Mouse (Mus musculus) spleen, adult 12 weeks (tissue): ENCODE measurements around the gene Fig4.
A peak's percentile ranks its signal among the peaks of the same experiment; 100 is the strongest.

Experiments used
- DNase-seq: peaks from one replicate; pipeline ENCODE4 v3.0.0; 2022; ENCODE audit warnings: low spot score

Gene Fig4

DNA sequence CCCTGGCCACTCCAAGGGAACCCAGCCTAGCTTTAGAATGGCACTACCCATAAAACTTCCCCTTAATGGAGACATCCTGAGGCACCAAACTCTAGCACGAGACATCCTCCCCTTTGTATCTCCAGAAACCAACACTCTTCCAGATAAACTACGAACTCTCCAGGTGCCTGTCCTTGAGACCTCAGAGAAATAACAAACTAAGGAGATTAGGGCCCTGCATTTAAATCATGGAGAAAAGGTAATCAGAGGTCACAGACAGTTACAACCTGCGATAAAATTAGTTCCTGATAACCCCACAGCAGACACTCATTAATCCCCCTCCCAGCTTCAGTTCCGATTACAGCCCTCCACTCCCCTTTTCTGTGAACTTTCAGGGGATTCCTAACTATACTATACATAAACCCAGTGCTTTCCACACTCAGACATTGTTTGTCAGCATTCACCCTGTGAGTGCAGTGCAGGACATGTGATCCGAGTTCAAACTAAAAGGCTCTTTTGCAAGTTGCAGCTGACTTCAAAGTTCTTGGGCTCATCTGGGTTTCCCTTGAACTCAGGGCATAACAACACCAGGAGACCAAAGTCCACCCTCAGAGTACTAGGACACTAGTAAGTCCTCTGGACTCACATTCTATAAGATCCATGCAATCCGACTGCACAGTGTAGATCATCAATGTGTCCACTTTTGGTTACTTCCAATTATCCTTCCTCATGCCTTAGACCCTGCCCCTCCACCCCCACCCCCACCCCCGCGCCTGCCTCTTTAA, 42.6 kb downstream of the Fig4 start:
- no peak for DNase-seq

DNA sequence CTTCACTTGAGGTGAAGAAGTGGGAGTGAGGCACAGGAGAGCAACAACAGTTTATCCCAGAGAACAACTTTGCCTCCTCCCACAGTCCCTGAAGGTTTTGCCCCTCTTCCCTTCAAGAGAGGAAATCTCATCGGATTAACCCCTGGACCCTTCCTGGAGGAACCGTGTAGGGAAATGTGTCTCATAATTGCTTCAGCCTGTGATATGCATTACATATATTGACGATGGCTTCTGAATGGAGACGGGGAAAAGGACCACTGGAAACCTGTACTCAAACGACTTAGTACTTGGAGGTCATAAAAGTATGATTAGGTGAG, 52.4 kb downstream of the Fig4 start:
- no peak for DNase-seq

DNA sequence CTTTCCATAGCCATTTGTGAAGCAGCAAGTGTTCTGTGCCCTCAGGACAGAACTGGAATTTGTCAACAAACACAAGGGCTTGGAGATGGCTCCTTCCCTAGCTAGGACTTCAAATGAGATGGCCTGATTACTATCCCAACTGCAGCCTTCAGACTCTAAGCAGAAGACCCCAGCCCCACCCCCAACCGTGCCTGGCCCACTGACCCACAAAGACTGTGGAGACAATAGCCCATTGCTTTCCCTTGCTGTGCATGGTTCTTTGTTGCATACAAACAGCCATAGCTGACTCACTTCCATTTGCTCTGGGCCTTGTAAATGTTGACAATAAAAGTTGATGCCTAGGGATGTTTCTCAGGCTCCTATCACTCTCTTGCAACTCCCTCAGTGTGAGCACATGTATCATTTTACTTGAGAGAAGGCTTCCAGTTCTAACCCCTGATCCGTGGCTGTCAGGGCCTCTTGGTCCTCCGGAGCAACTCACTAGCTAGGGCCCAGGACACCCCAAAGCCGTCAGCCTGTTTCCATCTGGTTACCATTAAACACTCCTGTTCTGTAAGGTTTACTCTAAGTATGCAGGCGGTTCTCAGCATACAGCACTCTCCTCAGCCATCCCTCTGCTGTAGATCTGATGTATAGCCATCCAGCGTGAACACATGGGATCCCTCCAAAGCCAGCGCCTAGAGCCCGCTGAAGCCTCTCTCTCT, 52.9 kb downstream of the Fig4 start:
- no peak for DNase-seq

GRCm38 (mm10) chr10:41249006-41249659, 53.9 kb downstream of the Fig4 start:
- no peak for DNase-seq

DNA sequence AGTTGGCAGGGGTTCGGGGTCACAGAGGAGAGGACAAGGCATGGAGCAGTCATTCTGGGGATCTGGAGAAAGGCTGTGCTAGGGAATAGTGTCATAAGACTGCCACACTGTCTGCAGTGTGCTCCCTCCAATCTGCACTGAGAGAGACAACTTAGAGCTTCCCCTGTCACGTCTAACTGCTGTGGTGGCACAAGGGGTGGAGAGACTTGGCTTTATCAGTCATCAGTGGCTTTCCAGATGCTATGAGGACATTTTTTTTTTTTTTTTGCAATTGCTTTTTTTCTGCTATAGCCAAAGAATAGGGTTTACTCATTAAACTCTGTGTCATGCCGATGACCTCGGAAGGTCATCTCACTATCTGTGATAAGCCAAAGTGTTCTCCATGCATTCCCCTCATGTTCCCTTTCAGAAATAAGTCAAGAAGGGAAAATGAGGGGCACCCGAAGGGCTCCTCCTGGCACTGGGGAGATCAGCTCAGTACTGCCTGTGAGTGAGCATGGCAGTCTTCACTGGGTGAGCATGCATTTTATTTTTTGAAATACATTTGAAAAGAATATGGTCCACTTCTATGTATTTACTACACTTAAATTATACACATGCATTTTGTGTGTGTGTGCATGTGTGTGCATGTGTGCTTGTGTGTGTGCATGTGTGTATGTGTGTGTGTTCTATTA, 55.1 kb downstream of the Fig4 start:
- DNase-seq: no peak

DNA sequence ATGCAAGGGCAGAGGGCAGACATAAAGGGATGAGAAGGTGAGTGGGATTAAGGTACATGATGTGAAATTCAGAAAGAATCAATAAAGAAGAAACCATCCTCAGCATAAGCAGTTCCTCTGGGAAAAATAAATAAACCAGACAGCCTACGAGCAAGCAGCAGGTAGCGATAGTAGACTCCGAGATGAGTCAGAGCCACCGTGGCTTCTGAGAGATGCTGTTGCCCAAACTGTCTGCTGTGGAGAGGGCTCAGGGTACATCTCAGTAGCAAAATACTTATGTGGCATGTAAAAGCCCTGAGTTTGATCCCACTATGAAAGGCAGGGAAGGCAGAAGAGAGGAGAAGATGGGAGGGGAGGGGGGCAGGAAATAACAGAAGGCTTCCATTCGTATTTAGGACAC, 56.9 kb downstream of the Fig4 start:
- no peak for DNase-seq

DNA sequence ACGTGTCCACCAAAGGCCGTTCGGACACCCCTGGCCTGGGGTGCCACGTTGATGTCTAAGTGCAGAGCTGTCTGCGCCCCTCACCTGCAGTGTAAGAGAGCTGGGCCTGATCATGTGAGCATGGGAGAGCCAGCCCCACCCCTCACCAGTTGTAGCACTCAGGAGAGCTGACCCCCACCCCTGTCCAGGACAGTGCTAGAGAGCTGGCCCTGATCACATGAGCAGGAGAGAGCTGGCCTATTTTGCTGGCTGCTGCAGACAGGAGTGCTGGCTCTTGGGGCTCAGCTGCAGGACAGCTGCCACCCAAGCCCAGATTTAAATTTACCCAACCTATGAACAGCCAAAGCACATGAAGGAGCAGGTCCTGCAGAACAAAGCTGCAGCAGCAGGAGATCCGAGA, 57.6 kb downstream of the Fig4 start:
- DNase-seq: no peak

DNA sequence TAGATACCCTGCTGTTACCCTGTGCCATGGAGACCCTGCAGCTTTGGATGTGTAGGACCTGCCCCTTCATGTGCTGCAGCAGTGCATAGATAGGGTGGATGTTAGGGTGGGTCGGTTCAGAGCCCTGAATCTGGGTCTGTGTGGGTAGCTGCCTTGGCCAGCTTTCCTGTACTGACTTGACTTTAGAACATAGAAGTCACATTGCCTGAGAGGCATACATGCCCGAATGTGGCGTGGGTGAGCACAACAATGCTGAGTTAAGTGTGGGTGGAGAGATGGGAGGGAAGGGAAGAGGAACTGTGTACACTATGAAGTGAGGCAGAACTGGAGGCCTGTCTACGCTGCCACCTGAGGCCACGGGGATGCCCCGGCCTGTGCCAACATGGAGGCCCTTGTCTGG, 58.0 kb downstream of the Fig4 start:
- DNase-seq: no peak

DNA sequence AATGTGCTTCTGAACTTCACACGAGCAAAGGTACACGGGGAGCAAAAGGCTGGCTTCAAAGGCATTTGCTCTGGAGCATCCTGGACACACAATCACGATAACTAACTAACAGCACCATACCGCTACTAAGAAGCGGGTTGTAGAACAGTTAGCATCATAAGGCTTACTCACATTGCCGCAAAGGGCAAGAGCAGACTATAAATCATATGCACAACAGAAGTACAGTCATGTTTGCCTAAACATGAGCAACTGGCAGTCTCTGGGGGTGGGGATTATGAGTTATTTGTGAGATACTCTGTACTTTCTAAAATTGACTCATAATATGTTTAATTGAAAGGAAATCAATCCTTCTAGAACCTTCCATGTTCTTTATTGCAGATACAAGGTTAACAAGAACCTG, 59.1 kb downstream of the Fig4 start:
- DNase-seq: no peak

DNA sequence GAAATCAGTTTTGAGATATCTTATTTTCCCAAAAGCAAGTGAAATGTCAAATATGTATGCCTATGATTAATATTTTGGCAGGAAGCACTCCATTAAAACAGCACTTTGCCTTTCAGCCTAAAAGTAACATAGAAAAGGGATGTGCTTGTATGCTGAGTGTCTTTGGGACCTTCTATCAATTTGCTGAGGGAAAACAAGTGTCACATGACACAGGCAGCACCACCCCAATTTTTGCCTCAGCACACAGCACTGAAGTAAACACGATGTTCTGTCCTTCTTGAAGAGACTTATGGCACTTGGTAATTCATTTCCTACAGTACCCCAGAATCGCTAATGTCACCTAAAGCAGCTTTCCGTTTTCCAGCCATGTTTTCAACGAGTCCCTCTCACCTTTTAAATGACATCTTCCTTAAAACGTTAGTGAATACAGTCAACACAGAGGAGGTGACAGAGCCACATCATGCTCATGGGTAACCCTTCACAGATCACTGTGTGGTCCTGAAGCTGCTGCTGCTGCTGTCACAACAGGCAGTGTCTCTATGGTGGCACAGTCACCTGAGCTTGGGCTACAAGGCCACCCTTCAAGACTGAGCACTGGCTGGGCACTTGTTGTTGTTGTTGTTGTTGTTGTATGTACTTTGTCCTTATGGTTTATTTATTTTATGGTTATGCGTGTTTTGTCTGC, 61.4 kb downstream of the Fig4 start:
- DNase-seq: no peak

DNA sequence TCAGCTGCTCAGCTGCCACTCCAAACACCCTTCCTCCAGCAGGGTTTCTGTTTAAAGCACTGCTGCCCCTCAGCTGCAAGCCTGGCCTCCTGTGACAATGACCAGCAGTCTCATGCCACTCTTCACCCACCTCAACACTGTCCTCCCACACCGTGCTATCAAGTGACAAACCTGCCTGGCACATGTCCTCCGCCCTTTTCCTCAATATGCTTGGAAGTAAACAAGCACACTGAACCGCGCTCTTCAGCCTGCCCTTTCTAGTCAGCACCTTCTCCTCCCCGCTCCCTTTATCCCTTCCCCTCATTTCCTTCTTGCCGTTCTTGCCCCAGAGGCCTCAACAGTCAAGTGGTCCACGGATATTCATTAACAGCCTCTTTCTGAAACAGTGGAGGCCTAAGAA, 62.0 kb downstream of the Fig4 start:
- peak; percentile 15 for DNase-seq

- DNase-seq: no peak
Measured at GRCm38 (mm10) chr10:41236020-41236419, 67.0 kb downstream of the Fig4 start.

DNA sequence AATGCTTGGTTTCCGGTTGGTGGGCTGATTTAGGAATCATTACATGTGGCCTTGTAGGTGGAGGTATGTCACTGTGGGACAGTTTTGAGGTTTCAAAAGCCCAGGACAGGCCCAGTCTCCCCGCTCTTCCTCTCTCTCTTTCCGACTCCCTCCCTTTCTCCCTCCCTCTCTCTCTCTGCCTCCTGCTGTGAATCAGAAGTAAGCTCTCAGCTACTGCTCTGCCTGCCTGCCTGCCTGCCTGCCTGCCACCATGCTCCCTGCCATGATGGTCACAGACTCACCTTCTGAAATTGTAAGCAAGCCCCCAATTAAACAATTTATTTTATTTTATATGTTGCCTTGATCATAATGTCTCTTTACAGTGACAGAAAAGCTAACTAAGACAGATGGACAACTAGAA, 67.5 kb downstream of the Fig4 start:
- no peak for DNase-seq

- no peak for DNase-seq
Measured at GRCm38 (mm10) chr10:41235159-41235558, 67.9 kb downstream of the Fig4 start.

- DNase-seq: no peak
Measured at GRCm38 (mm10) chr10:41234552-41234951, 68.5 kb downstream of the Fig4 start.

DNA sequence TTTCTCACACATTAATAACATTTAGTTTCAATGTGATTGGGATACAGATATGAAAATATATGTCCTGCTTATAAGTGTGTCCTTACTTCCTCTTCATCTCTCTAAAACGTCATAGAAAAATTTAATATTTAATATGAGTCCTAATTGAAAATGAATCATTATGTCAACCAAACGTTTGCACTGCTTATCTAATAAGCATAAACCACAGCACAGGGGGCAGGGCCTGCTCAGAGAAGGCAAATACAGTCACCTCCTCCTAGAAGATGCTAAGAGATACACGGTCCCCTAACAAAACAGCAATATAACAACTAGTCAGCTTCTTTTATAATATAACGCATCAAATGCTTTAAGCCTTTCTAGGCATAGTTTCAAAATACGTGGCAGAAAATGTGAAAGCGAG, 69.9 kb downstream of the Fig4 start:
- no peak for DNase-seq

DNA sequence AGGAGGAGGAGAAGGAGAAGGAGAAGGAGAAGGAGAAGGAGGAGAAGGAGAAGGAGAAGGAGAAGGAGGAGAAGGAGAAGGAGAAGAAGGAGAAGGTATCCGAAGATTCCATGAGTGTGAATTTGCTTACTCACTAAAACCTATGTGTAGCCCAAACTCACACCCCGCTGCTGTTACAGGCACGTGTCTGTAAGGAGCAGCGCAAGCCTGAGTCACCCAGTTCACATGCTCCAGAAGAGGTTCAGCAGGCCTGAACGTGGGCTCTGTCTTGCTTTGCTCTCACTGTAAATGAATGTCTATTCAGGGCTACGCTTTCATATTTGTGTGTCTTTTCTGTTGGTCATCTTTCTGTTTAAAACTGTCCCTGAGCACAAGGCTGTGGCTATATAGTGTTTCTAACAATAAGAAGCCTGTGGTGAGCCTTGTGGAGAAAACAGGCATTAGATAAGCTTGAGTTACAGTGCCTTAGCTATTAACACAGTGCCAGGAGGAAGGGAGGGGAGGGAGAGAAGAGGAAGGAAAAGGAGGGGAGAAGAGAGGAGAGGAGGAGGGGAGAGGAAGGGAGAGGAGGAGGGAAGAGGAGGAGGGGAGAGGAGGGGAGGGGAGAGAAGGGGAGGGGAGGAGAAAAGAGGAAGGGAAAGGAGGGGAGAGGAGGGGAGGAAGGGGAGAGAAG, 71.8 kb downstream of the Fig4 start:
- DNase-seq: no peak

- no peak for DNase-seq
Measured at GRCm38 (mm10) chr10:41227626-41228025, 75.4 kb downstream of the Fig4 start.

DNA sequence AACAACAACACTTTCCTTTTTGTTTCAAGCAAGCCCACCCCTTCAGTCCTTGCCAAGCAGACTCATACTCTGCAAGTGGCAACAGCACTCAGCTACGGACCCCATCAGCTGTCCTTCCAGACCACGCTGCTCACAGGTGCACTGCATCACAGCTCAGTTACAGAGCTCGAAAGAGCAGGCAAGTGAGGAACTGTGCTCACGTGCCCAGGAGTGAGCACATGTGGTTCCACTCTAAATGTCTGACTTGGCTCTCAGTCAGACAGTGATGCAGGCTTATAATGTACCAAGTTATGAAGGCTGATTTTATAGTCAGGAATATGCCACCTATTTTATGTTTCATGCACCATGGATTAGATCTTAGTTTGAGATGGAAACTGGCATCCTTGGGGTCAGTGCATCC, 79.6 kb downstream of the Fig4 start:
- DNase-seq: no peak

- DNase-seq: peak; percentile 78
Measured at GRCm38 (mm10) chr10:41221204-41221603, 81.9 kb downstream of the Fig4 start.

- DNase-seq: no peak
Measured at GRCm38 (mm10) chr10:41218897-41219296, 84.2 kb downstream of the Fig4 start.

- no peak for DNase-seq
Measured at GRCm38 (mm10) chr10:41214083-41214482, 89.0 kb downstream of the Fig4 start.
